Mouse (Mus musculus) heart, adult 2 months (tissue): ENCODE measurements around the gene Mindy3.

Experiments used
- CTCF ChIP-seq: fragments of 200-600 bp; IDR thresholded peaks from 2 replicates; pipeline ENCODE4 v1.8.1; 2022; ENCODE audit warnings: antibody characterized with exemption, mild to moderate bottlenecking, moderate library complexity
- EP300 ChIP-seq: fragments of 200-500 bp; IDR thresholded peaks from 2 replicates; pipeline ENCODE4 v1.6.1; 2011; ENCODE audit warnings: low read depth, low read length, control low read depth; ENCODE audit not compliant: insufficient read depth

GRCm38 (mm10) chr2:12308466-12308865 is 110.8 kb downstream of the Mindy3 start:
- TF ChIP-seq CTCF = peak; percentile 39
- TF ChIP-seq EP300 = no peak
